Mouse (Mus musculus) adrenal gland, adult 18-20 months (tissue): Measurements from ENCODE around the gene Mat2a. TPM values are rescaled to one million over a fixed set of nuclear protein-coding genes. Genes with fewer than 3 reads are reported as not detected.

Experiments
- DNase-seq, 2 experiments: peaks; one replicate each; pipeline ENCODE4 v3.0.0; 2021 to 2022; ENCODE audit warnings: low spot score in 2 of 2
- total RNA-seq, 2 experiments: library from RNA; stranded (reverse); gene quantifications; 1 replicate in 1 of 2; 2 replicates in 1 of 2; pipeline ENCODE4 v1.2.3; 2021

Gene Mat2a
- total RNA-seq, 2 experiments from 2014 or later, result 291 to 320 TPM

DNA sequence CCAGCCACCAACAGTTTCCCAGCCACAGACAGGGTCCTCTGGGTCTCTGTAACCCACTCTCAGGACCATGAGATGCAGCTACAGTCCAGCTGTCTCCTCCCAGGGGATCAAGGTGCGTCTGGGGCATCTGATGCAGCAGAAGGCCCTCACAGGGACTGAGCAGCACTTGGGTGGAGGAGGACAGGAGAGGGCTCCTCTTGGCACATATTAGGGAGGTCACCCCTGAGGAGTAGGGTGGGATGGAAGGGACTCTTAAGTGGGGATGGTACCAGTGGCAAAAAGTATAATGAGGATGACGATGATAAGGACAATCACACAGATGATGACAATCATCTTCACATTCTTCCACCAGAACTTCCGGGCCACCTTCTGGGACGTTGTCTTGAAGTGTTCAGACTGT, 54.1 kb downstream of the Mat2a start:
- DNase-seq, result no peak

DNA sequence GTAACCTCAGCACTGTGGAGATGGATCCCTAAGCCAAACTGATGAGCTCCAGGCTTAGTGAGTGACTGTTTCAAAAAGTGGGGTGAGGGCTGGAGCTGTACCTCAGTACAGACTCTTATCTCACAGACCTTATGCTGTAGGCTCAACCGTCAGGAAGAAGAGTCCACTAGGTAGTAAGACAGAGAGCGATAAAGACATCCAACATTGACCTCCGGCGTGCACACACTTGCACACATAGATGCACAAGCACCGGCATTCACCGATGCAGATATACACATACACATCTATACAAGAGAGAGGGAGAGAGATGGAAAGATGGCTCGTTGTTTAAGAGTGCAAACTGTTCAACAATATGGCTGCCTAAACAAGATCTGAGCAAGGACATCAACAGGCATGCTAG, 55.4 kb downstream of the Mat2a start:
- DNase-seq, result no peak

DNA sequence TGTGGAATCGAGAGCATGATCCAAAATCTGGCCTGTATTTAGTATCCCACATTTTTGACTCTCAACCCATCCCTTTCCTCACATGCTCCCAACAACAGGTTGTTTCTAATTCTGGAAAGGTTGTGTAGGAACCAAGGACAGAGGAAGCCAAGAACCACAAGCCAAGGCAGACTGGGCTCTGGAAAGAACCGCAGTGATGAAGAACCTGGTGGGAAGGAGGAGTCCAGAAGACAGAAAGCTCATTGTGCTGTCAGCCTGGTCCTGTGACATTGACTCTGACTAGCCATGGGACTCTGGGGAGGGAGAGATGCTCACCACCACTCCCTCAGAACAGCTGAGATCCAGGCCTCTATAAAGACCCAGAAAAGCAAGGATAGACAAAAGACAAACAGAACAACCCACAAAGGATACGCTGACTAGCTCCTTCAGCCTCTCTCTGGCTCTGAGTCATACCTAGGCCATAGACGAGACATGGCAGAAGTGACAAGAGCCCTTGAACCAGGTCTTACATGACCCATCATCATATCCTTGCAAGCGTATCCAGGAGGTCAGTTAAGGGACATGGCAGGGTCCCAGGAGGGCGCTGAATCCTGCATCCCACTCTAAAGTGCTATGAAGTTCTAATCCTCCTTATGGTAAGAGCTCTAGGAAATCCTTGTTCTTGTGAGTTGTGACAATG, 56.1 kb downstream of the Mat2a start:
- no peak for DNase-seq

Other genes with a start within 250 kb of the Mat2a start
- gene Atoh8, start 204.0 kb downstream of the Mat2a start, total RNA-seq, result 1 to 10 TPM; 2.9 to 3.7 TPM
- gene Sftpb, start 134.9 kb downstream of the Mat2a start, total RNA-seq, result not detected
- 10 to 100 TPM; 30.9 to 31.7 TPM for gene Usp39, start 94.4 kb downstream of the Mat2a start, total RNA-seq
- gene 0610030E20Rik, start 92.2 kb downstream of the Mat2a start, total RNA-seq, result 10 to 100 TPM; 24.2 to 33.2 TPM
- 10 to 100 TPM; 24.3 to 24.4 TPM for gene Tmem150a, start 84.1 kb downstream of the Mat2a start, total RNA-seq
- gene Rnf181, start 72.6 kb downstream of the Mat2a start, total RNA-seq, result 100 to 1,000 TPM; 187 to 460 TPM
- 10 to 100 TPM; 22.9 to 25.5 TPM for gene Vamp5, start 59.1 kb downstream of the Mat2a start, total RNA-seq
- 100 to 1,000 TPM; 111 to 140 TPM for gene Vamp8, start 48.9 kb downstream of the Mat2a start, total RNA-seq
- gene Ggcx, start 25.2 kb downstream of the Mat2a start, total RNA-seq, result 10 to 100 TPM; 48.6 to 59.5 TPM
- gene Sh2d6, start 82.1 kb upstream of the Mat2a start, total RNA-seq, result under 1 TPM; 0.26 to 0.27 TPM
- 10 to 100 TPM; 43.1 to 57.0 TPM for gene Capg, start 104.8 kb upstream of the Mat2a start, total RNA-seq
- 10 to 100 TPM; 10.9 to 13.5 TPM for gene Elmod3, start 158.9 kb upstream of the Mat2a start, total RNA-seq
- 100 to 1,000 TPM; 332 to 343 TPM for gene Retsat, start 158.9 kb upstream of the Mat2a start, total RNA-seq
- 100 to 1,000 TPM; 241 to 257 TPM for gene Tgoln1, start 177.4 kb upstream of the Mat2a start, total RNA-seq